Mouse (Mus musculus): ENCODE data around the gene Sbk1. TPM values are rescaled to one million over a fixed set of nuclear protein-coding genes. Genes with fewer than 3 reads are reported as not detected.

Sbk1 gene
- total RNA-seq (2014; rRNA removed) (535 and 557 TPM in 2 replicates), polyA plus RNA-seq (2015; fragmentation: Nextera tagmentation; extraction: Ambion mirVana) (183 and 184 TPM in 2 replicates)

DNA sequence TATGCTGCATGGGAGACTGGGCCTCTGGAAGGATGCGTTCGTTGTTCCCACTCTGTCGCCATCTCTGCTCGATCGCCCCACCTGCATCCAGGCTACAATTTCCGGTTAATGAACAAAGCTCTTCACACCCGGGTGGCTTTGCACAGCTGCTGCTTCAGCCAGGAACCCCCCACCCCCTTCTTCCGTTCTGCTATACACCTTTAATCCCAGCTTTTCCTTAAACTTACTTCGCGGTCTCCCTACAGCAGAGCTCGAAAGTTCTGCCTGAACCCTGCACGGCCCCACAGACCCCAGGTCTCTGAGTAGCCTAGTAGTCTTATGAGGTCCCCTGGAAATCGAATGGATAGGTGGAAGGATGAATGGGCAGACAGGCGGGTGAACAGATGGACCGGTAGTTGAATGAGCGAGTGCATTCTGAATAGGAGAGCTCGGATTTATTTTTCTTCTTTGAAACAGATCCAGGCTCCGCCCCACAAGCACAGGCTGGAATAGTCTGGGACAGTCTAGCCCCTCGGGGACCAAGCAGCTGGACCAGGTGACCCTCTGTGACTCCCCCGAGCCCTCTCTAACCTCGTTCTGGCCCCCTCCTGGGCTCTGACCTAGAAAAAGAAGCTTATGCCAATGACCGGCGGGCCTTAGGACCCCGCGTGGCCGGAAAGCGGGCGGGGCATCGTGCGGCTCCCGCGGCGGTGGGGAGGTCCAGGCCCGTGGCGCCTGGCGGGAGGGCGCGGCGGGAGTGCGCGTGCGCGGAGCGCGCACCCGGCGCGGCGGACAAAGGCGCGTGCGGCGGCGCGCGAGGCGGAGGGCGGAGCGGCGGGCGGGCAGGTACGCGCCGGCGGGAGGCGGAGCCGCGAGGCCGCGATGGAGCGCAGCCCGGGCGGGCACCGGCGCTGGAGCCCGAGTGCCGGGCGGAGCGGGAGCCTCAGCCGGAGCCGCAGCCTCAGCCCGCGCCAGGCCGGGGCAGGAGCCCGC, at the start of gene Sbk1:
Sbk1 (plus strand) TSS at position 908 of the 972 bp plus-strand sequence.
- Histone ChIP-seq H3K9me3 (ENCODE audit: low read length) (no peaks in the 10 kb centered on the region), H3K27me3 (ENCODE audit: insufficient read depth, low read length) (no peaks in the 10 kb centered on the region), H3K4me1 (ENCODE audit: insufficient read depth, low read length) (peaks cover 31% of the 10 kb centered on the region), H3K4me2 (ENCODE audit: low read depth, low read length, poor library complexity, severe bottlenecking) (peak within 1 kb of the TSS; percentile 99), H3K36me3 (ENCODE audit: insufficient read depth, low read length) (peaks cover 5% of the 10 kb centered on the region; the same call in 1 of the 2 replicates), H3K4me3 (ENCODE audit: low read depth, low read length) (peak within 1 kb of the TSS; percentile 97), H3K27ac (ENCODE audit: low read depth, low read length) (peak within 1 kb of the TSS; percentile 98), H3K9ac (replicated peaks; ENCODE audit: low read length, poor library complexity, severe bottlenecking) (peak within 1 kb of the TSS; percentile 100)
- ATAC-seq (ENCODE audit: low FRiP score) (peak; percentile 90), DNase-seq (ENCODE audit: low spot score) (peak; percentile 93)
- TF ChIP-seq CTCF (IDR thresholded peaks at IDR 0.05) = 0 out of 2 replicates have a peak, but pooled peaks have one; percentile 18
- WGBS = under 1% methylated on average over 61 of the region's 85 CpGs

DNA sequence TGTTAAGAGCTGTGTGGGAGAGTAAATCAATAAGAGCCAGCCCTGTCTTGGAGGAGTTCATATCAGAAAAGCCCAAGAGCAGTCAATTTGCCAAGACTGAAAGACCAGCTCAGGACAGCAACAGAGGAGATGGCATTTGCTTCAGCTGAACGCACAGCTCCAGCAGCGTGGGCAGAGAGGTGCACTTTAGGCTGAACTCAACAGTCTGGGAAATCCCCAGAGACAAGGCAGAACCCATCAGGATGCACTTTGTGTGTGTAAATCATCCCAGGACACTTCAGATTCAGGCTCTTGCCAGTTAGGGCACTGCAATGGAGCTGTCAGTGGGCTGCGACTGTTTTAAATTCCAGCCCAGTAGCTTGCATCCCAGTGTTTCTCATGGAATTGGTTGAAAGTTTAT, 49.7 kb upstream of the Sbk1 start:
- Histone ChIP-seq H3K36me3 (ENCODE audit: insufficient read depth, low read length) (no peaks in the 10 kb centered on the region), H3K27me3 (ENCODE audit: insufficient read depth, low read length) (no peaks in the 10 kb centered on the region), H3K9me3 (ENCODE audit: low read length) (no peaks in the 10 kb centered on the region), H3K9ac (replicated peaks; ENCODE audit: low read length, poor library complexity, severe bottlenecking) (no peak overlapping the region), H3K4me1 (ENCODE audit: insufficient read depth, low read length) (no peaks in the 10 kb centered on the region), H3K4me2 (ENCODE audit: low read depth, low read length, poor library complexity, severe bottlenecking) (no peak overlapping the region), H3K4me3 (ENCODE audit: low read depth, low read length) (no peak overlapping the region), H3K27ac (ENCODE audit: low read depth, low read length) (no peak overlapping the region)
- ATAC-seq (ENCODE audit: low FRiP score) (no peak), DNase-seq (ENCODE audit: low spot score) (no peak)
- 69% methylated on average over 3 of the region's 3 CpGs for WGBS
- no peak for TF ChIP-seq CTCF (IDR thresholded peaks at IDR 0.05)

DNA sequence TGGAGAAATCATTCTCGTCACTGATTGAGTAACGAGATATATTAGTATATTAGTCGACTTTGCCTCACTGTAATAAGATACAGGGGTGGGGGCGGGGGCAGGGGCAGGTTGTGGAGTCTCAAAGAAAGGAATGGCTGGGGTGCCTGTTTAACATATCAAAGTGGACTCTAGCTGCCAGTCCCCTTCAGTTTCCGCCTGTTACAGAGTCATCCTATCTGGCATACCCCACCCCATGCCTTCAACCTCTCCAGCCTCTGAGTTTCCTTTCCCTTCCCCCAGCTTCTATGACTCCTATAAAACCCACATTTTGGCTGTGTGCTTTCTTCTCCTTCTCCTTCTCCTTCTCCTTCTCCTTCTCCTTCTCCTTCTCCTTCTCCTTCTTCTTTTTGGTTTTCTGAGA, 46.3 kb upstream of the Sbk1 start:
- ATAC-seq (ENCODE audit: low FRiP score) (no peak), DNase-seq (ENCODE audit: low spot score) (no peak)
- WGBS = 33% methylated on average over 5 of the region's 5 CpGs
- H3K36me3 ChIP-seq (ENCODE audit: insufficient read depth, low read length) = no peaks in the 10 kb centered on the region
- no peak overlapping the region for H3K4me3 ChIP-seq (ENCODE audit: low read depth, low read length)
- H3K27ac ChIP-seq (ENCODE audit: low read depth, low read length) = no peak overlapping the region
- no peaks in the 10 kb centered on the region for H3K9me3 ChIP-seq (ENCODE audit: low read length)
- no peak for TF ChIP-seq CTCF (IDR thresholded peaks at IDR 0.05)
- no peak overlapping the region for H3K9ac ChIP-seq (replicated peaks; ENCODE audit: low read length, poor library complexity, severe bottlenecking)
- no peaks in the 10 kb centered on the region for H3K4me1 ChIP-seq (ENCODE audit: insufficient read depth, low read length)
- H3K4me2 ChIP-seq (ENCODE audit: low read depth, low read length, poor library complexity, severe bottlenecking) = no peak overlapping the region
- H3K27me3 ChIP-seq (ENCODE audit: insufficient read depth, low read length) = no peaks in the 10 kb centered on the region

DNA sequence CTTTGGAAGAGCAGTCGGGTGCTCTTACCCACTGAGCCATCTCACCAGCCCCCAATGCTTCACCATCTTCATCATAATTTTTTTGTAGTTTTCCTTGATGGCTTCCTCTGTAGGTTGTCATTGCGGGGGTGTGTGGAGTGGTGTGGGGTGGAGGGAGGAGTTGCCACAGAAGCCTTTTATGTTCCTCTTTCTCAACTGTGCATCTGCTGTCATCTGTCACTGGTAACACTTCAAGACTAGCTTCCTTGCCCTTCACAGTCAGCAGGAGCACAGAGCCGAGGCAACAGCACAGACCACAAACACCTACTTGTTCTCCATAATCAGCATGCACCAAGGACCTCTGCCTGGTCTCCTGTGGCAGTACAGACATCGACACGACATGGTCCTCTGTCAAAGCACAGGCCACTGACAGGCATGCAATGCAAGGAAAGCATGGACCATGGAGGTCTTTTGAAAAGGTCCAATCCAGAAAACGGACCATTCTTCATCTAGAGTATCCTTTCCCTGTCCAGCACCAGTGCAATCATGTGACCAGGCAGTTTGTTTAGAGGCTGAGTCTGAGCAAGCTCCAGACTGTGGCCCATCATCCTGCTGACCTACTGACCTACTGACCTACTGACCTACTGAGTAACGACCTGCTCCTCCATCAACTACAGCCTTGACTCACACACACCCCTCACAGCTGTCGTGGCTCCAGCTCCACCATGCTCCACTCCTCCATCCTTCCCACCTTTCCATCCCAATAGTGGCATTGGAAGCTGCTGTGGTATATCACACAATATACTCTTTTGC, 41.9 kb upstream of the Sbk1 start:
- Histone ChIP-seq H3K27me3 (ENCODE audit: insufficient read depth, low read length) (no peaks in the 10 kb centered on the region), H3K4me2 (ENCODE audit: low read depth, low read length, poor library complexity, severe bottlenecking) (no peak overlapping the region), H3K9me3 (ENCODE audit: low read length) (no peaks in the 10 kb centered on the region), H3K4me3 (ENCODE audit: low read depth, low read length) (no peak overlapping the region), H3K9ac (replicated peaks; ENCODE audit: low read length, poor library complexity, severe bottlenecking) (no peak overlapping the region), H3K36me3 (ENCODE audit: insufficient read depth, low read length) (no peaks in the 10 kb centered on the region), H3K4me1 (ENCODE audit: insufficient read depth, low read length) (no peaks in the 10 kb centered on the region), H3K27ac (ENCODE audit: low read depth, low read length) (no peak overlapping the region)
- DNase-seq (ENCODE audit: low spot score) = no peak
- no peak for ATAC-seq (ENCODE audit: low FRiP score)
- TF ChIP-seq CTCF (IDR thresholded peaks at IDR 0.05) = no peak
- 81% methylated on average over 8 of the region's 8 CpGs for WGBS

DNA sequence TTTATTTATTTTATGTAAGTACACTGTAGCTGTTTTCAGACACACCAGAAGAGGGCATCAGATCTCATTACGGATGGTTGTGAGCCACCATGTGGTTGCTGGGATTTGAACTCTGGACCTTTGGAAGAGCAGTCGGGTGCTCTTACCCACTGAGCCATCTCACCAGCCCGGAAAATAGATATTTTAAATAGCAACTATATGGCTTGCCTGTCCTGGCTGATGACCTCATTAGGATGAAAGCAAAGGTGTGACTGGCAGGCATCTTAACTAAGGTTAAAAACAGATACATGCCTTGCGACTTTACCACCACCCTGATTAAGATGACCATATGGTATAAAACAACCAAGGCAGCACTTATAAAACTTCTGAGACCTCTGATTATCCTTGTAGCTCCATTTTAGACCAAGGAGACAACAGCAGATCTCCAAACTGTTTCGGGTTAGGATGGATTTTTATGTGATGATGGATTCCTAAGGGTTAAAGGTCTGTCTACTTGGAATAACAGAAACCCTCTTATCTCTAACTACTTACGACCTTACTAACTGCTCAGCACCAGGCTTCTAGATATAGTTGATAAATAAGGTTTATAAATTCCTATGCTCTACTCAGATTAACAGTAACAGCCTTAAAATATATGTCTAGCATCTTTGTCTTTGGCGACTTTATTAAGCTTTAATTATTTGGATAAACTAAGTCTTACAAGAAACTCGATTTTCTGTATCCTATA, 39.9 kb upstream of the Sbk1 start:
- 83% methylated on average over 7 of the region's 8 CpGs for WGBS
- DNase-seq (ENCODE audit: low spot score) (no peak), ATAC-seq (ENCODE audit: low FRiP score) (no peak)
- H3K9me3 ChIP-seq (ENCODE audit: low read length) = no peaks in the 10 kb centered on the region
- H3K27me3 ChIP-seq (ENCODE audit: insufficient read depth, low read length) = no peaks in the 10 kb centered on the region
- no peak overlapping the region for H3K4me2 ChIP-seq (ENCODE audit: low read depth, low read length, poor library complexity, severe bottlenecking)
- no peaks in the 10 kb centered on the region for H3K36me3 ChIP-seq (ENCODE audit: insufficient read depth, low read length)
- H3K27ac ChIP-seq (ENCODE audit: low read depth, low read length) = no peak overlapping the region
- TF ChIP-seq CTCF (IDR thresholded peaks at IDR 0.05) = no peak
- H3K9ac ChIP-seq (replicated peaks; ENCODE audit: low read length, poor library complexity, severe bottlenecking) = no peak overlapping the region
- no peak overlapping the region for H3K4me3 ChIP-seq (ENCODE audit: low read depth, low read length)
- H3K4me1 ChIP-seq (ENCODE audit: insufficient read depth, low read length) = no peaks in the 10 kb centered on the region

Measured in midbrain, postnatal 0 days (tissue).